In the genomic region with DNA sequence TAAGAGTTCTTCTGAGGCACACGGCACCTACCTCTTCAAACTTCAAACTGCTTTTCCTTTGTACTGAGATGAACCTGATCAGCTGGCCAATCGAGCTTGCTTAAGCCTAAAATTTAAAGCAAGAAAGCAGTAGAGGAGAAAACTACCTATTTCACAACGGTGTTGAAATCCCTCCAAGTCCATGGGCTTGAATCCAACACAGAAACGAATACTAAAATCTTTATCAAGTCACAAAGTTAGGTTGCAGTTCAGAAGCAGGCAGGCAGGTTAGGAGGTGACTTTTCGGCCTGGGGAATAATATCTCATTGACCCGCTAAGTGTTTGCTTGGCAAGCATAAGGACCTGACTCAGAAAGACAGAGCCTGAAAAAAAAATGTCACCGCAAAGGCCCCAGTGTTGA, we compare ENCODE assay signal across 24 mouse cellular contexts.
DNase-seq lines count a peak whose midpoint lies in the region; ATAC-seq and TF ChIP-seq lines count a peak whose summit lies in the region.
"Had no signal": no experiment of that assay in that cellular context is flagged by ENCODE, and none has a peak within 500 bp of the region (broad histone marks: within the 10 kb centered on the region; RNA-seq: fewer than 3 reads in every experiment).

No protein-coding gene starts in this region.

- no peak overlapping the region for H3K27ac ChIP-seq in embryonic facial prominence, embryonic 14.5 days (replicated peaks; ENCODE audit: low read depth, low read length)
- no peak overlapping the region for H3K27ac ChIP-seq in embryonic facial prominence, embryonic 10.5 days (replicated peaks)
- H3K27ac ChIP-seq in midbrain, postnatal 0 days (ENCODE audit: low read depth, low read length) = no peak overlapping the region
- H3K27ac ChIP-seq: embryonic facial prominence, embryonic 12.5 days; heart, adult 2 months; hindbrain, embryonic 15.5 days; intestine, embryonic 15.5 days; kidney, embryonic 15.5 days; limb, embryonic 10.5 days; midbrain, embryonic 13.5 days had no signal

- no peak overlapping the region for H3K4me2 ChIP-seq in embryonic facial prominence, embryonic 14.5 days (ENCODE audit: low read depth, low read length)
- no peak overlapping the region for H3K4me2 ChIP-seq in midbrain, postnatal 0 days (ENCODE audit: low read depth, low read length, poor library complexity, severe bottlenecking)
- H3K4me2 ChIP-seq: embryonic facial prominence, embryonic 12.5 days; hindbrain, embryonic 15.5 days; intestine, embryonic 15.5 days; kidney, embryonic 15.5 days; liver, embryonic 11.5 days; midbrain, embryonic 13.5 days had no signal

- intact Hi-C loops in heart, postnatal 36 days (cut with DNase I) = no loop called here

- 79% methylated on average over 7 of the region's 7 CpGs for WGBS in embryonic facial prominence, embryonic 14.5 days
- 92% methylated on average over 7 of the region's 7 CpGs for WGBS in embryonic facial prominence, embryonic 10.5 days
- 55% methylated on average over 7 of the region's 7 CpGs for WGBS in lung, adult 2 months
- 86% methylated on average over 7 of the region's 7 CpGs for WGBS in midbrain, postnatal 0 days

- no peak for TF ChIP-seq POLR2A in lung, adult 2 months (IDR thresholded peaks at IDR 0.05; ENCODE audit: borderline replicate concordance, extremely low read depth, low read depth, low read length)

- TF ChIP-seq CTCF in lung, adult 2 months (IDR thresholded peaks at IDR 0.05; ENCODE audit: insufficient read depth, low read length) = no peak
- no peak for TF ChIP-seq CTCF in midbrain, postnatal 0 days (IDR thresholded peaks at IDR 0.05)

- DNase-seq in embryonic facial prominence, embryonic 14.5 days (ENCODE audit: low spot score) = peak; percentile 16
- no peak for DNase-seq in embryonic facial prominence, embryonic 10.5 days (ENCODE audit: low spot score)
- peak; percentile 78 for DNase-seq in adipocyte (ENCODE audit: low spot score)
- DNase-seq in lung, adult 2 months = peak; percentile 50
- DNase-seq in lung, postnatal 25 days (ENCODE audit: low spot score) = peak; percentile 85
- DNase-seq in midbrain, postnatal 0 days (ENCODE audit: low spot score) = no peak
- DNase-seq in heart, postnatal 36 days = no peak
- no peak for DNase-seq in frontal cortex, postnatal 14 days (ENCODE audit: low spot score in 2 of 2)
- DNase-seq: B cell, adult 2 months; cerebellum, adult 8-10 months; gastrocnemius, postnatal 10 days; heart, adult 2 months; heart, postnatal 4 days; right cerebral cortex, postnatal 14 days; spleen, adult 18-20 months; thymus, adult 18-20 months had no signal

- no peak overlapping the region for H3K9ac ChIP-seq in embryonic facial prominence, embryonic 14.5 days (ENCODE audit: low read depth, low read length)
- H3K9ac ChIP-seq in midbrain, postnatal 0 days (replicated peaks; ENCODE audit: low read length, poor library complexity, severe bottlenecking) = no peak overlapping the region
- H3K9ac ChIP-seq: embryonic facial prominence, embryonic 12.5 days; hindbrain, embryonic 15.5 days; intestine, embryonic 15.5 days; kidney, embryonic 15.5 days; midbrain, embryonic 13.5 days had no signal

- H3K4me1 ChIP-seq in embryonic facial prominence, embryonic 14.5 days (ENCODE audit: control insufficient read depth, insufficient read depth, low read length) = peaks cover 26% of the 10 kb centered on the region
- peaks cover 61% of the 10 kb centered on the region for H3K4me1 ChIP-seq in embryonic facial prominence, embryonic 10.5 days
- H3K4me1 ChIP-seq in lung, adult 2 months (ENCODE audit: control insufficient read depth, insufficient read depth, low read length) = peaks cover 9% of the 10 kb centered on the region
- 0 out of 2 replicates have a peak, but pooled peaks cover 4% of the 10 kb centered on the region for H3K4me1 ChIP-seq in midbrain, postnatal 0 days (ENCODE audit: insufficient read depth, low read length)

- H3K4me3 ChIP-seq in embryonic facial prominence, embryonic 14.5 days (ENCODE audit: low read depth, low read length) = no peak overlapping the region
- H3K4me3 ChIP-seq in embryonic facial prominence, embryonic 10.5 days = no peak overlapping the region
- H3K4me3 ChIP-seq in lung, adult 2 months (replicated peaks; ENCODE audit: extremely low read depth, low read depth, low read length) = no peak overlapping the region
- no peak overlapping the region for H3K4me3 ChIP-seq in midbrain, postnatal 0 days (ENCODE audit: low read depth, low read length)
- H3K4me3 ChIP-seq: embryonic facial prominence, embryonic 12.5 days; heart, adult 2 months; hindbrain, embryonic 15.5 days; intestine, embryonic 15.5 days; kidney, embryonic 15.5 days; limb, embryonic 10.5 days; midbrain, embryonic 13.5 days; myocyte had no signal

- ATAC-seq in embryonic facial prominence, embryonic 14.5 days (ENCODE audit: low read depth) = no peak
- ATAC-seq in midbrain, postnatal 0 days (ENCODE audit: low FRiP score) = no peak
- ATAC-seq: intestine, embryonic 15.5 days; midbrain, embryonic 13.5 days had no signal

- H3K27me3 ChIP-seq in embryonic facial prominence, embryonic 14.5 days (replicated peaks; ENCODE audit: control insufficient read depth, insufficient read depth, low read length) = no peaks in the 10 kb centered on the region
- H3K27me3 ChIP-seq in embryonic facial prominence, embryonic 10.5 days (replicated peaks; ENCODE audit: low read depth, poor library complexity, severe bottlenecking) = no peaks in the 10 kb centered on the region
- H3K27me3 ChIP-seq in midbrain, postnatal 0 days (ENCODE audit: insufficient read depth, low read length) = no peaks in the 10 kb centered on the region
- H3K27me3 ChIP-seq: embryonic facial prominence, embryonic 12.5 days; hindbrain, embryonic 15.5 days; intestine, embryonic 15.5 days; kidney, embryonic 15.5 days had no signal

- no peaks in the 10 kb centered on the region for H3K36me3 ChIP-seq in embryonic facial prominence, embryonic 14.5 days (ENCODE audit: control insufficient read depth, insufficient read depth, low read length)
- H3K36me3 ChIP-seq in embryonic facial prominence, embryonic 10.5 days (replicated peaks) = no peaks in the 10 kb centered on the region
- no peaks in the 10 kb centered on the region for H3K36me3 ChIP-seq in midbrain, postnatal 0 days (ENCODE audit: insufficient read depth, low read length)
- H3K36me3 ChIP-seq: embryonic facial prominence, embryonic 12.5 days; hindbrain, embryonic 15.5 days; intestine, embryonic 15.5 days; kidney, embryonic 15.5 days; limb, embryonic 10.5 days; midbrain, embryonic 13.5 days had no signal

- no peaks in the 10 kb centered on the region for H3K9me3 ChIP-seq in embryonic facial prominence, embryonic 14.5 days (ENCODE audit: control insufficient read depth, low read length)
- no peaks in the 10 kb centered on the region for H3K9me3 ChIP-seq in embryonic facial prominence, embryonic 10.5 days
- no peaks in the 10 kb centered on the region for H3K9me3 ChIP-seq in midbrain, postnatal 0 days (ENCODE audit: low read length)
- H3K9me3 ChIP-seq: embryonic facial prominence, embryonic 12.5 days; hindbrain, embryonic 15.5 days; intestine, embryonic 15.5 days; kidney, embryonic 15.5 days; limb, embryonic 10.5 days; midbrain, embryonic 13.5 days had no signal

Comparison
In these comparisons a context has a peak if more than half of its experiments do, and no peak if none do; other contexts are left out.
1. DNase-seq: peak in embryonic facial prominence, embryonic 14.5 days (single experiment), adipocyte (single experiment), lung, adult 2 months (single experiment) and lung, postnatal 25 days (single experiment); none in embryonic facial prominence, embryonic 10.5 days (single experiment), midbrain, postnatal 0 days (single experiment), heart, postnatal 36 days (0 of 2) and frontal cortex, postnatal 14 days (0 of 2).